Mouse (Mus musculus) limb, embryonic 14.5 days (tissue): ENCODE results near the gene Macrod2. TPM values are rescaled to one million over a fixed set of nuclear protein-coding genes. Genes with fewer than 3 reads are reported as not detected.

Experiments
- ATAC-seq: fragments of 200-750 bp; cut with Nextera tagmentation; 2 replicates; pipeline ENCODE4 v1.8.0; 2017; ENCODE audit warnings: low read depth, moderate number of reproducible peaks, moderate TSS enrichment; ENCODE audit not compliant: low FRiP score
- DNase-seq: peaks from one replicate; pipeline ENCODE4 v3.0.0-alpha.2; 2015; ENCODE audit warnings: low spot score
- H3K27ac ChIP-seq: fragments of 300-500 bp; sonication (generic); replicated peaks from 2 replicates; pipeline ENCODE4 v1.5.1; 2014; ENCODE audit warnings: low read depth, mild to moderate bottlenecking, low read length, moderate library complexity, mixed read lengths
- H3K27me3 ChIP-seq: fragments of 300-500 bp; sonication (generic); 2 replicates; pipeline ENCODE4 v1.6.1; 2014; ENCODE audit warnings: low read length, mixed read lengths; ENCODE audit not compliant: control insufficient read depth, insufficient read depth
- H3K36me3 ChIP-seq: fragments of 300-500 bp; sonication (generic); 2 replicates; pipeline ENCODE4 v1.6.1; 2014; ENCODE audit warnings: mild to moderate bottlenecking, low read length, moderate library complexity, mixed read lengths; ENCODE audit not compliant: control insufficient read depth, insufficient read depth
- H3K4me1 ChIP-seq: fragments of 300-500 bp; sonication (generic); 2 replicates; pipeline ENCODE4 v1.6.1; 2014; ENCODE audit warnings: antibody characterized with exemption, low read length, mixed read lengths; ENCODE audit not compliant: control insufficient read depth, insufficient read depth
- H3K4me2 ChIP-seq: fragments of 300-500 bp; sonication (generic); replicated peaks from 2 replicates; pipeline ENCODE4 v1.6.1; 2014; ENCODE audit warnings: low read depth, mild to moderate bottlenecking, low read length, moderate library complexity; ENCODE audit not compliant: severe bottlenecking
- H3K4me3 ChIP-seq: fragments of 300-500 bp; sonication (generic); replicated peaks from 2 replicates; pipeline ENCODE4 v1.5.1; 2014; ENCODE audit warnings: low read length
- H3K9ac ChIP-seq: fragments of 300-500 bp; sonication (generic); 2 replicates; pipeline ENCODE4 v1.6.1; 2014; ENCODE audit warnings: mild to moderate bottlenecking, low read depth, low read length, moderate library complexity; ENCODE audit not compliant: severe bottlenecking
- H3K9me3 ChIP-seq: fragments of 300-500 bp; sonication (generic); 2 replicates; pipeline ENCODE4 v1.6.1; 2016; ENCODE audit warnings: low read length; ENCODE audit not compliant: control insufficient read depth
- POLR2A ChIP-seq: fragments of 200-500 bp; IDR thresholded peaks from 2 replicates; pipeline ENCODE4 v1.8.0; 2012; ENCODE audit warnings: inconsistent platforms, mild to moderate bottlenecking, moderate library complexity, borderline replicate concordance; ENCODE audit not compliant: insufficient read depth, insufficient read length; ENCODE audit errors: extremely low read depth
- WGBS: fragments of 180-500 bp; shearing (Covaris S2); extraction: QIAGEN DNeasy Blood & Tissue Kit; methylation state at CpG from one replicate; pipeline ENCODE4 v1.1.7; 2014; 5-methylcytosine and 5-hydroxymethylcytosine counted together
- polyA plus RNA-seq, 2 experiments: library from polyadenylated mRNA; depleted of rRNA in 1 of 2; stranded (reverse) in 1 of 2; unstranded in 1 of 2; fragments of >200 nt; fragmentation: Nextera tagmentation in 1 of 2; extraction: Ambion mirVana in 1 of 2; gene quantifications; 2 replicates each; pipeline versions ENCODE4 v1.2.1 to v1.2.3; 2012 to 2014

Gene Macrod2
- polyA plus RNA-seq, 2 experiments = 8.5 to 24.5 TPM

- Histone ChIP-seq H3K9ac (no peak overlapping the region), H3K9me3 (no peaks in the 10 kb centered on the region), H3K4me2 (no peak overlapping the region), H3K27ac (no peak overlapping the region), H3K4me3 (no peak overlapping the region), H3K36me3 (no peaks in the 10 kb centered on the region), H3K4me1 (no peaks in the 10 kb centered on the region), H3K27me3 (no peaks in the 10 kb centered on the region)
- WGBS = 60% methylated on average over 6 of the region's 6 CpGs
- no peak for DNase-seq
- TF ChIP-seq POLR2A = no peak
- ATAC-seq = no peak
Measured at GRCm38 (mm10) chr2:141911831-141912447, 1516.8 kb downstream of the Macrod2 start.

- H3K36me3 ChIP-seq = no peaks in the 10 kb centered on the region
- WGBS = 59% methylated on average over 3 of the region's 3 CpGs
- DNase-seq (no peak), ATAC-seq (no peak)
- H3K9me3 ChIP-seq = no peaks in the 10 kb centered on the region
- no peak overlapping the region for H3K4me3 ChIP-seq
- no peak for TF ChIP-seq POLR2A
- H3K27me3 ChIP-seq = no peaks in the 10 kb centered on the region
- no peak overlapping the region for H3K27ac ChIP-seq
- no peak overlapping the region for H3K9ac ChIP-seq
- no peaks in the 10 kb centered on the region for H3K4me1 ChIP-seq
- no peak overlapping the region for H3K4me2 ChIP-seq
Measured at GRCm38 (mm10) chr2:141913486-141913885, 1518.4 kb downstream of the Macrod2 start.

- no peaks in the 10 kb centered on the region for H3K9me3 ChIP-seq
- no peak overlapping the region for H3K4me3 ChIP-seq
- no peaks in the 10 kb centered on the region for H3K4me1 ChIP-seq
- TF ChIP-seq POLR2A = no peak
- 36% methylated on average over 6 of the region's 6 CpGs for WGBS
- no peak for ATAC-seq
- no peaks in the 10 kb centered on the region for H3K27me3 ChIP-seq
- H3K4me2 ChIP-seq = no peak overlapping the region
- no peak for DNase-seq
- H3K36me3 ChIP-seq = no peaks in the 10 kb centered on the region
- no peak overlapping the region for H3K27ac ChIP-seq
- H3K9ac ChIP-seq = no peak overlapping the region
Measured at GRCm38 (mm10) chr2:141913894-141914293, 1518.8 kb downstream of the Macrod2 start.

- no peak for TF ChIP-seq POLR2A
Measured at GRCm38 (mm10) chr2:141920377-141920992, 1525.4 kb downstream of the Macrod2 start.

GRCm38 (mm10) chr2:141935130-141935529, 1540.0 kb downstream of the Macrod2 start:
- WGBS = 86% methylated on average over 2 of the region's 2 CpGs
- DNase-seq (no peak), ATAC-seq (no peak)
- H3K4me1 ChIP-seq = no peaks in the 10 kb centered on the region
- no peak overlapping the region for H3K9ac ChIP-seq
- no peaks in the 10 kb centered on the region for H3K36me3 ChIP-seq
- H3K9me3 ChIP-seq = no peaks in the 10 kb centered on the region
- no peak overlapping the region for H3K4me3 ChIP-seq
- no peak for TF ChIP-seq POLR2A
- no peak overlapping the region for H3K4me2 ChIP-seq
- H3K27ac ChIP-seq = no peak overlapping the region
- no peaks in the 10 kb centered on the region for H3K27me3 ChIP-seq

More at GRCm38 (mm10) chr2:141920377-141920992, 1525.4 kb downstream of the Macrod2 start:
- DNase-seq = no peak
- no peaks in the 10 kb centered on the region for H3K4me1 ChIP-seq
- no peak overlapping the region for H3K4me2 ChIP-seq
- H3K4me3 ChIP-seq = no peak overlapping the region
- no peaks in the 10 kb centered on the region for H3K27me3 ChIP-seq
- ATAC-seq = no peak
- H3K9me3 ChIP-seq = no peaks in the 10 kb centered on the region
- H3K36me3 ChIP-seq = no peaks in the 10 kb centered on the region
- no peak overlapping the region for H3K27ac ChIP-seq
- H3K9ac ChIP-seq = no peak overlapping the region
- WGBS = 64% methylated on average over 2 of the region's 2 CpGs
